Mouse (Mus musculus) MEL (cell line): ENCODE data around the gene Cpsf2.

Experiments used
- CTCF ChIP-seq, 3 experiments: IDR thresholded peaks in 2 of 3; conservative IDR thresholded peaks in 1 of 3; 2 replicates each; pipeline ENCODE4 v1.5.1; 2011 to 2012; ENCODE audit warnings: low read length in 3 of 3, low read depth in 2 of 3, mild to moderate bottlenecking in 2 of 3, improper control_type of control experiment in 1 of 3, inconsistent platforms in 1 of 3, mixed read lengths in 1 of 3, moderate library complexity in 1 of 3; ENCODE audit not compliant: control insufficient read depth in 1 of 3, insufficient read depth in 1 of 3, poor library complexity in 1 of 3, severe bottlenecking in 1 of 3
- GATA1 ChIP-seq: IDR thresholded peaks from 2 replicates; pipeline ENCODE4 v1.6.1; 2011; ENCODE audit warnings: low read depth, low read length, improper control_type of control experiment
- NRF1 ChIP-seq: IDR thresholded peaks from 2 replicates; pipeline ENCODE4 v1.6.1; 2014; ENCODE audit warnings: low read depth, mild to moderate bottlenecking, inconsistent platforms, low read length, improper control_type of control experiment, moderate library complexity; ENCODE audit not compliant: poor library complexity, insufficient read depth, severe bottlenecking
- POLR2A ChIP-seq, 2 experiments: IDR thresholded peaks; 2 replicates each; pipeline ENCODE4 v1.6.1; 2011 to 2012; ENCODE audit warnings: low read length in 2 of 2, mild to moderate bottlenecking in 2 of 2, control low read depth in 1 of 2, improper control_type of control experiment in 1 of 2, low read depth in 1 of 2, moderate library complexity in 1 of 2; ENCODE audit not compliant: control insufficient read depth in 1 of 2, insufficient read depth in 1 of 2, poor library complexity in 1 of 2
- POLR2AphosphoS5 ChIP-seq: IDR thresholded peaks from 2 replicates; pipeline ENCODE4 v1.6.1; 2012; ENCODE audit warnings: low read depth, borderline replicate concordance, mild to moderate bottlenecking, inconsistent platforms, low read length, moderate library complexity, mixed read lengths

DNA sequence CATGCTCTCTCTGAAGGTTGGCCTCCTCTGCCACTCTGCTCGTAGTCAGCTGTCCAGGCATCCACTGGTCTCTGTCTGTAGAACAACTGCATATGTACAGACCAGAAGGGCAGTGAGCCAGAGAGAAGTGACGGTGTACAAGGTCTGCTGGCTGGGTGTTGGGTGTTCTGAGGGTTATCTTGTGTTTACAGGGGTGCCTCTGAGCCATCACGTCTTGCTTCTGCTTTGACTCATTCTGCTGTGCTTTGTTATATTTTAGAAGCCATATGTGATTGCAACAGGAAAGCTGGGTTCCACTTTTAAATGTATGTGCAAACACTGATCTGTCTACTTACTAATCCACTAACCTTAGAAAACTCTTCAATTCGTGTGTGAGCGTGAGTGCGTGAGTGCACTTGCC, 11.9 kb downstream of the Cpsf2 start:
- TF ChIP-seq CTCF (IDR thresholded peaks at IDR 0.05 in 2 of 3, conservative IDR thresholded peaks at IDR 0.05 in 1 of 3; ENCODE audit: control insufficient read depth in 1 of 3, insufficient read depth in 1 of 3, low read depth in 2 of 3, low read length in 3 of 3, poor library complexity in 1 of 3, severe bottlenecking in 1 of 3), result no peak
- no peak for TF ChIP-seq NRF1
- TF ChIP-seq POLR2A (IDR thresholded peaks at IDR 0.05; ENCODE audit: control insufficient read depth in 1 of 2, insufficient read depth in 1 of 2, low read depth in 1 of 2, low read length in 2 of 2, poor library complexity in 1 of 2), result no peak
- TF ChIP-seq GATA1, result no peak
- TF ChIP-seq POLR2AphosphoS5, result no peak
